Mouse (Mus musculus) limb, embryonic 13.5 days (tissue): Measurements from ENCODE around the gene Rrp36. TPM values are rescaled to one million over a fixed set of nuclear protein-coding genes. Genes with fewer than 3 reads are reported as not detected.
A peak's percentile ranks its signal among the peaks of the same experiment; 100 is the strongest.

ENCODE experiments used
- ATAC-seq: fragments of 200-750 bp; cut with Nextera tagmentation; 2 replicates; pipeline ENCODE4 v1.8.0; 2017; ENCODE audit warnings: low read depth, moderate number of reproducible peaks, moderate TSS enrichment; ENCODE audit not compliant: low FRiP score
- H3K27ac ChIP-seq: fragments of 300-500 bp; sonication (generic); 2 replicates; pipeline ENCODE4 v1.5.1; 2015; ENCODE audit warnings: inconsistent platforms, mild to moderate bottlenecking, moderate library complexity
- H3K27me3 ChIP-seq: fragments of 300-500 bp; sonication (generic); 2 replicates; pipeline ENCODE4 v1.6.1; 2015; ENCODE audit warnings: mild to moderate bottlenecking, inconsistent platforms
- H3K36me3 ChIP-seq: fragments of 300-500 bp; sonication (generic); 2 replicates; pipeline ENCODE4 v1.6.1; 2015; ENCODE audit warnings: inconsistent platforms, mild to moderate bottlenecking, moderate library complexity
- H3K4me1 ChIP-seq: fragments of 300-500 bp; sonication (generic); 2 replicates; pipeline ENCODE4 v1.6.1; 2015; ENCODE audit warnings: inconsistent platforms
- H3K4me2 ChIP-seq: fragments of 300-500 bp; sonication (generic); replicated peaks from 2 replicates; pipeline ENCODE4 v1.6.1; 2015; ENCODE audit warnings: inconsistent platforms, mild to moderate bottlenecking, moderate library complexity
- H3K4me3 ChIP-seq: fragments of 300-500 bp; sonication (generic); 2 replicates; pipeline ENCODE4 v1.5.1; 2015; ENCODE audit warnings: moderate library complexity, mild to moderate bottlenecking, inconsistent platforms
- H3K9ac ChIP-seq: fragments of 300-500 bp; sonication (generic); 2 replicates; pipeline ENCODE4 v1.6.1; 2015; ENCODE audit warnings: mild to moderate bottlenecking, inconsistent platforms
- H3K9me3 ChIP-seq: fragments of 300-500 bp; sonication (generic); 2 replicates; pipeline ENCODE4 v1.6.1; 2016; ENCODE audit warnings: inconsistent platforms
- WGBS: fragments of 180-500 bp; shearing (Covaris S2); methylation state at CpG from one replicate; pipeline ENCODE4 v1.1.7; 2015; 5-methylcytosine and 5-hydroxymethylcytosine counted together
- polyA plus RNA-seq: library from polyadenylated mRNA; unstranded; fragments of >200 nt; fragmentation: Nextera tagmentation; extraction: Ambion mirVana; gene quantifications from 2 replicates; pipeline ENCODE4 v1.2.1, GENCODE M21; 2015

Rrp36 gene
- polyA plus RNA-seq, 1 experiment from 2014 or later: 67.6 TPM

- Histone ChIP-seq H3K9me3 (no peaks in the 10 kb centered on the region), H3K36me3 (peaks cover 59% of the 10 kb centered on the region), H3K4me1 (peaks cover 27% of the 10 kb centered on the region), H3K4me3 (peak overlapping the region; percentile 88), H3K27me3 (no peaks in the 10 kb centered on the region), H3K9ac (peak overlapping the region; percentile 75), H3K4me2 (peak overlapping the region; percentile 90), H3K27ac (peak overlapping the region; percentile 49)
- no peak for ATAC-seq
- 22% methylated on average over 12 of the region's 12 CpGs for WGBS
Measured at GRCm38 (mm10) chr17:46681466-46682118, 7.4 kb upstream of the Rrp36 start.

- Histone ChIP-seq H3K4me3 (peak within 1 kb of the TSS; percentile 88), H3K4me1 (peaks cover 27% of the 10 kb centered on the region), H3K9ac (peak within 1 kb of the TSS; percentile 81), H3K27me3 (no peaks in the 10 kb centered on the region), H3K9me3 (no peaks in the 10 kb centered on the region), H3K4me2 (peak within 1 kb of the TSS; percentile 90), H3K27ac (peak within 1 kb of the TSS; percentile 90), H3K36me3 (peaks cover 59% of the 10 kb centered on the region)
- under 1% methylated on average over 49 of the region's 49 CpGs for WGBS
- peak; percentile 98 for ATAC-seq
Measured at GRCm38 (mm10) chr17:46680760-46681373, 6.7 kb upstream of the Rrp36 start, which contains the start of gene Klhdc3. Klhdc3 (minus strand) TSS chr17:46680914.

GRCm38 (mm10) chr17:46679843-46680759 is 5.9 kb upstream of the Rrp36 start:
- peak; percentile 64 for ATAC-seq
- Histone ChIP-seq H3K27ac (peak overlapping the region; percentile 90), H3K4me1 (peaks cover 29% of the 10 kb centered on the region), H3K27me3 (no peaks in the 10 kb centered on the region), H3K36me3 (peaks cover 59% of the 10 kb centered on the region), H3K9ac (peak overlapping the region; percentile 81), H3K4me3 (peak overlapping the region; percentile 88), H3K4me2 (peak overlapping the region; percentile 90), H3K9me3 (no peaks in the 10 kb centered on the region)
- under 1% methylated on average over 34 of the region's 34 CpGs for WGBS

GRCm38 (mm10) chr17:46678911-46679310 is 4.8 kb upstream of the Rrp36 start:
- H3K27me3 ChIP-seq: no peaks in the 10 kb centered on the region
- H3K27ac ChIP-seq: peak overlapping the region; percentile 28; the same call in 1 of the 2 replicates
- 55% methylated on average over 9 of the region's 9 CpGs for WGBS
- H3K36me3 ChIP-seq: peaks cover 54% of the 10 kb centered on the region
- no peaks in the 10 kb centered on the region for H3K9me3 ChIP-seq
- peak overlapping the region; percentile 88 for H3K4me3 ChIP-seq
- peak overlapping the region; percentile 81 for H3K9ac ChIP-seq
- peaks cover 37% of the 10 kb centered on the region for H3K4me1 ChIP-seq
- peak overlapping the region; percentile 90 for H3K4me2 ChIP-seq
- no peak for ATAC-seq

- Histone ChIP-seq H3K36me3 (peaks cover 49% of the 10 kb centered on the region), H3K27me3 (no peaks in the 10 kb centered on the region), H3K4me3 (peak within 1 kb of the TSS; percentile 88), H3K27ac (peak within 1 kb of the TSS; percentile 90; the same call in 1 of the 2 replicates), H3K9ac (peak within 1 kb of the TSS; percentile 81), H3K9me3 (no peaks in the 10 kb centered on the region), H3K4me2 (peak within 1 kb of the TSS; percentile 90), H3K4me1 (peaks cover 40% of the 10 kb centered on the region)
- no peak for ATAC-seq
- WGBS: 93% methylated on average over 7 of the region's 9 CpGs
Measured at GRCm38 (mm10) chr17:46678416-46678815, 4.3 kb upstream of the Rrp36 start, which contains the start of gene Mea1. Mea1 (plus strand) TSS chr17:46678793.

GRCm38 (mm10) chr17:46674530-46675283 is 555 bp upstream of the Rrp36 start:
- Histone ChIP-seq H3K4me1 (peaks cover 34% of the 10 kb centered on the region), H3K36me3 (peaks cover 59% of the 10 kb centered on the region), H3K9me3 (no peaks in the 10 kb centered on the region), H3K27me3 (no peaks in the 10 kb centered on the region), H3K4me3 (peak overlapping the region; percentile 82), H3K9ac (peak overlapping the region; percentile 74), H3K27ac (peak overlapping the region; percentile 95), H3K4me2 (peak overlapping the region; percentile 88)
- ATAC-seq: peak; percentile 34
- 22% methylated on average over 15 of the region's 15 CpGs for WGBS

GRCm38 (mm10) chr17:46669911-46670310 is 4.2 kb downstream of the Rrp36 start:
- H3K4me3 ChIP-seq: no peak overlapping the region
- H3K36me3 ChIP-seq: peaks cover 64% of the 10 kb centered on the region
- WGBS: 96% methylated on average over 10 of the region's 10 CpGs
- ATAC-seq: no peak
- peaks cover 14% of the 10 kb centered on the region for H3K4me1 ChIP-seq
- no peaks in the 10 kb centered on the region for H3K9me3 ChIP-seq
- no peaks in the 10 kb centered on the region for H3K27me3 ChIP-seq
- H3K27ac ChIP-seq: no peak overlapping the region
- no peak overlapping the region for H3K9ac ChIP-seq
- H3K4me2 ChIP-seq: no peak overlapping the region

GRCm38 (mm10) chr17:46667712-46668111 is 6.4 kb downstream of the Rrp36 start:
- no peak for ATAC-seq
- no peaks in the 10 kb centered on the region for H3K4me1 ChIP-seq

GRCm38 (mm10) chr17:46662730-46663129 is 11.4 kb downstream of the Rrp36 start:
- no peak overlapping the region for H3K4me2 ChIP-seq
- H3K27ac ChIP-seq: no peak overlapping the region
- H3K36me3 ChIP-seq: peaks cover 95% of the 10 kb centered on the region
- H3K9ac ChIP-seq: no peak overlapping the region
- no peaks in the 10 kb centered on the region for H3K27me3 ChIP-seq
- no peaks in the 10 kb centered on the region for H3K9me3 ChIP-seq
- no peak for ATAC-seq
- 86% methylated on average over 5 of the region's 5 CpGs for WGBS
- H3K4me3 ChIP-seq: no peak overlapping the region
- no peaks in the 10 kb centered on the region for H3K4me1 ChIP-seq

More at GRCm38 (mm10) chr17:46667712-46668111, 6.4 kb downstream of the Rrp36 start:
- H3K9me3 ChIP-seq: no peaks in the 10 kb centered on the region
- H3K36me3 ChIP-seq: peaks cover 81% of the 10 kb centered on the region
- 89% methylated on average over 16 of the region's 16 CpGs for WGBS
- H3K4me2 ChIP-seq: no peak overlapping the region
- no peak overlapping the region for H3K4me3 ChIP-seq
- H3K27me3 ChIP-seq: no peaks in the 10 kb centered on the region
- H3K9ac ChIP-seq: no peak overlapping the region
- H3K27ac ChIP-seq: no peak overlapping the region

- Histone ChIP-seq H3K27me3 (no peaks in the 10 kb centered on the region), H3K4me3 (no peak overlapping the region), H3K4me1 (no peaks in the 10 kb centered on the region), H3K9me3 (no peaks in the 10 kb centered on the region), H3K27ac (no peak overlapping the region), H3K9ac (no peak overlapping the region), H3K4me2 (no peak overlapping the region), H3K36me3 (peaks cover 97% of the 10 kb centered on the region)
- ATAC-seq: no peak
- WGBS: 88% methylated on average over 12 of the region's 12 CpGs
Measured at GRCm38 (mm10) chr17:46661981-46662380, 12.2 kb downstream of the Rrp36 start.

GRCm38 (mm10) chr17:46661351-46661750 is 12.8 kb downstream of the Rrp36 start:
- no peak for ATAC-seq
- WGBS: 93% methylated on average over 9 of the region's 9 CpGs

More at GRCm38 (mm10) chr17:46661351-46661750, 12.8 kb downstream of the Rrp36 start:
- no peak overlapping the region for H3K4me3 ChIP-seq
- no peaks in the 10 kb centered on the region for H3K27me3 ChIP-seq
- H3K36me3 ChIP-seq: peaks cover 97% of the 10 kb centered on the region
- no peak overlapping the region for H3K4me2 ChIP-seq
- no peak overlapping the region for H3K9ac ChIP-seq
- H3K4me1 ChIP-seq: no peaks in the 10 kb centered on the region
- no peaks in the 10 kb centered on the region for H3K9me3 ChIP-seq
- H3K27ac ChIP-seq: no peak overlapping the region
